Mouse (Mus musculus): ENCODE measurements around the gene Cep131. TPM values are rescaled to one million over a fixed set of nuclear protein-coding genes. Genes with fewer than 3 reads are reported as not detected.

The Cep131 gene
- total RNA-seq (2021), result 100 to 1,000 TPM in 1 of 2 experiments, 10 to 100 TPM in 1; 74.3 to 121 TPM
- 33.6 and 50.6 TPM in 2 replicates for polyA plus RNA-seq (2012; rRNA removed)
- long read RNA-seq, transcript Cep131-201 (26 exons, 3,578 nt), result major isoform, 17 of 59 reads
- long read RNA-seq, partial matches to known transcripts, result 33 of 59 reads
- long read RNA-seq, other reads (novel, unspliced or antisense), result 9 of 59 reads

DNA sequence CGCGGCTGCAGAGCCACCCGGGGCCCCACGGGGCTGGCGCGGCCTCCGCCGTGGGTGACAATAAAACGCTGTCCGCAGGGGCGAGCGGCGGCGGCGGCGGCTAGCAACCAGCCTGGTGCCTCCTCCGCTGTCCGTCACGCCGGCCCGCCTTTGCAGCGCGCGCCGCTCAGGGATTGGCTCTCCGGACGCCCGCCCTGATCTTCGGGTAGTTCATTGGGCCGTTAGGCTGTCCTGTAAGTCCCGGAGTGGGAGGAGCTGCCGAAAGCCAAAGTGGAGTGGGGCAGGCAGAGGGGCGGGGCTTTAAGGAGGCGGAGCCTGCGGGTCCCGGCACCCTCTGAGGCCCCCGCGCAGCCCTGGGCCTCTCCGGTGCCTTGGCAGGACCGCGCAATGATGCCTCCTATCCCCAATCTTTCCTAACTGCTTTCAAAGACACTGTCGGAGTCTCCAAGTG lies at the start of gene Cep131:
TSS of gene Cep131 (minus strand) at position 126 of the 451 bp plus-strand sequence.
- DNase-seq, result peak; percentile 99

DNA sequence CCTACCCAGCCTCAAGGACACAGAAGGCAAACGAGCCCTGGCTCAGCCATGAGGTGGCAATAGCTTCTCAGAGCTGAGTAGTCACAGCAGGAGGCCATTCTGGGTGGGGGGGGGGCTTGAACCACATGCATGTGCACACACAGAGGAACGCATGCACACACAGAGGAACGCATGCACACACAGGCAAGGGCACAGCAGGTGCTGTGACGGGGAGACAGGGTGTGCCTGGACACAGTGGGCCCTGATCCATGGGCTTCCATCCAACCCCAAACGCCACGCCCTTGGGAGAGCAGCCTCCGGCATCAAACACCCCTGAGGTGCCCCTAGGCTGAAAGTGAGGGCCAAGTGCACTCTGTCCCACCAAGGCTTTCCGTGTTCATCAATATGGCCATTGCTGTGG lies 49.6 kb upstream of the Cep131 start:
- no peak for DNase-seq

DNA sequence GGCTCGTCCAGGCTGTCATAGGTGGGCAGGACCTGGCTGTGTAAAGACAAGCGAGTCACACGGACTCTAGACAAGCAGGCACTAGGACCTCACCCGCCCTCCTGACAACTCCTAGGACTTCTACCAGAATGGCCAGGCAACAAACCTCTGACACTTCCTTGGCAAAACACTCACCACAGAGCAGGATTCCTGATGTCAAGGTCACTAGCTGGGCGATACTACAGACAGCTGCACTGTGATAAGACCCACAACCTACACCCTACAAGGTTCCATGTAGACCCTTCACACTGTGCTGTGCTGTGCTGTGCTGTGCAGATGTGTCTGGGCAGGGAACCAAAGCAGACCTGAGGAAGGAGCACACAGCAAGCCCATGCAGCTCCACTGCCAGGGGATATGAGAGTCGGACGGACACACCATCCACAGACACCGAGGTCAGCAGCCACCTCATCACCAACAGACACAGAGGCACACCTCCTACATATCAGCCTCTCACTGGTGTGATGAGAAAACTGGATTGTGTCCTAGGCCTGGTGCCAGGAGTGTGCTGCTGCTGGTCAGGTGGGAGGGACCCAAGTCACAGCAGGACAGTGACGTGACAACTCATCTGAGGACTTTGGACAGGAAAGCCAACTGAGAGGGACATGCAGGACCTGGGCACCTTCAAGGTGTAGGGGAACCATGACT lies 48.4 kb upstream of the Cep131 start:
- peak; percentile 52 for DNase-seq

DNA sequence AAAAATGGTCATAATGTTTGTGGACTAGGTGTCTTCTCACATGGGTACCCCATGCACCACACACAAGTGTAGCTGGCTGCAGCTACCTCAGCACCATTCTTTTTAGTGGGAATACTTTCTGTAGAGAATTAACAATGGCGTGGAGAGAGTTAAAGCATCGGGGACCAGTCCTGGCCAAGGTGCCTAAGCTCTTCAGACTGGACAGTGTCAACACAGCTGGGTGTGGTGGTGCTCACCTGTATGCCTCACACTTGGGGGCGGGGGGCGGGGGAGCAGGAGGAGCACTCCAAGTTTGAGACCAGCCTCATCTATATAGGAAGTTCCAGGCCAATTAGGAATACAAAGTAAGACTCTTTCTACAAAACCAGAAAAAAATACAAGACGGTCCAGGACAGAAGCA lies 47.5 kb upstream of the Cep131 start:
- DNase-seq, result no peak

DNA sequence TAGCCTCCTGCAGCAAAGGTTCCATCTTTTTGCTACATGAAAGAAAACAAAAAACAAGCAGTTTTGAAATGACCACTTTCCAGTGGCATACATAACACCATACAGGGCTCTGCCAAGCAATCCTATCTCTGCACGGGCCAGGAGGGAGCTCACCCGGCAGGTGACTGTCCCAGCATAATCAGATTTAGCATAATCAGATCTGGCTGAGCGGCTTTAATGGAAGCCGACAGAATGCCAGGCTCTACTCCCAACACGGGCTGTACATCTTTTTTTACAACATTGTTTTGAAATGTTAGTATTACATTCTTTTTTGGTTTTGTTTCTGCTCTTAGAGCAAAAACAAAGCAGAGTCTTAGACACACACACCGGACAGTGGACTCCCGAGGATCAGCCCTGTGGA lies 42.7 kb upstream of the Cep131 start:
- no peak for DNase-seq

DNA sequence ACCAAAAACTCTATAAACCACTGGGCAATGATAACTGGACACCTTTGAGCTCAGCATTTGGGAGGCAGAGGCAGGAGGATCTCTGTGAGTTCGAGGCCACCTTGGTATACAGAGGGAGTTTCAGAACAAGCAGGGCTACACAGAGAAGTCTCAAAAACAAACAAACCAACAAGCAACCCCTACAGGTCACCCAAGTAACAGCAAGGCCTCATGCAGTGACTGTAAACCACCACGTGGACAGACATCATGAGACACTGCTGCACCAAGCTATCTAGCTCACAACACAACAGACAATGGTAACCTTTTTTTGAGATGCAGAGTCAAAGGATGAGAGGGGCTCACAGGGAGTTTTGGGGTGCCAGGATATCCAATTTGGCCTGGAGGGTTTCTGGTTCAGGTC lies 40.2 kb upstream of the Cep131 start:
- DNase-seq, result no peak

DNA sequence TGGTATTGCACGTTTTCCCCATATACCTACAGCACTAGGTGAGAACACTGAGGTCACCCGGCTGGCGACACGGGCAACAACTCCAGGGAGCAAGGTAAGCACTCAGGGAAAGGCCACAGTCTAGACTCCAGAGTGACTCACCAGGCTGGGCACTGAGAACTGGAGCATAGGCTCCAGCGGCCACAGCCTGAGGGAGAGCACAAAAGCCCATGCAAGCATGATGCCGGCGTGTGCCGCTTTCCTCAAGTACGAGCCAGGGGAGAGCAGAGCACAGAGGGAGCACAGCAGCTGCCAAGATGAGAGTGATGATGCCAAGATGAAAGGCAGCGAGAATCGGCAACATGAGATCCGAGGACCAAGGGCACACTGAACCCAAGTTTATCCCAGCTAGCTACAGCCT lies 35.5 kb upstream of the Cep131 start:
- DNase-seq, result peak; percentile 75

DNA sequence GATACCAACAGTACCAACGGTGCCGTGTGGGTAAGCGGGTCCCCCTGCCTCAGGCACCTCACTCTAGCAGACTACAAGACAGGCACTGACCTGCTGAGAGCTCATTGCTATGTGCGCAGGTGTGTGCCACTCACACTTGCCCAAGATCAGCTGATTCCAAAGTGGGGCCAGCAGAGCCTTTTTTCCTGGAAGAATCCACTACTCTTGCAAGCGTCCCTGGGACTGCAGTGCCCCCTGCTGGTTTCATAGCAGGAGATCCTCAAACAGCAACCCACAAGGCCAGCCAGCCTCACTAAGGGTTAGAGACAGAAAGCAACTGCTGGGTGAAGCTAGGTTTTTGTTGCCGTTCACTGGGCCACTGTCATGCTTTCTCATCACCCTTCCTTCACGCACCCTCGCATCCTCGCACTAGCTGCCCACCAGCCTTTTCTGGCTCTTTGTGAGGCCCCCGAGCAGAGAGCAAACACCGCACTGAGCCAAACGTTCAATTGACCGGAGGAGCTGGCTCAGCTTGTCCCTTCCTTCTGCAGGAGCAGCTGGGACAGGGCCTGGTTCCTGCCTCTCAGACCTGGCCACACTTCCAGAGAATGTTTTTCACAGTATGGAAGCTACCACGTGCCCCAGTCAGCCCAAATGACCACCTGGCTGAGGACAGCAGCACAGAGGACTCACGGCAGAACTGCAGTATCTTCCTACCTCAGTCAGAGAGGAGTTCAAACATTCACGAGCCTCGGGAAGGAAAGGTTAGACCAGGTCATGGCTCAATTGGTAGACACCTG lies 34.2 kb upstream of the Cep131 start:
- peak; percentile 78 for DNase-seq

DNA sequence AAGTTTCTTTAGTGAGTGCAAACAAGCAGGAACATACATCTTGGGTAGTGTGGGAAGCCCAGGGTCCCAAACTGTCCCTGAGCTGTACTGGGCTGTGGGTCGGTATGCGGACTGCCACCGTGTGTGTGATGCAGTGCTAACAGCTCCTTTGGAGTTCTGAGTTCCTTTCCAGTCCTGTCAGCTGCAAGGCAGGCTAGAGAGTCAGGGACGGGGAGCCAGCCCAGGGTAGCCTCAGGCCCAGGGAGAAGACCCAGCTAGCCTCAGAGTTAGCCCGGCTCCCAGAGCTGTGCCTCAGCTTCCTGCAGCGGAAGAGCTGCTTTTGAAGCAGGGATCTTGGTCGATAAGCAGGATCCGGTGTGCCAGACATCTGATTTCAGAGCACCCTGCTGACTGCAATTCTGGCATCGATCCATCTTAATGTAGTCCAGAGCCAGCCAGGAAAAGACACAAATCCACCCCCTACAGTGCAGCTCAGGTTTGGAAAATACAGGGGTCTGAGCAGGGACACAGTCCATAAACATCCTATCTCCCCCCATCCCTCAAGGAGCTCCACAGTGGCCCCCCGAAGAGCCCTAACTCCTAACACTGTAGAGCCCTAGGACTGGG lies 33.4 kb upstream of the Cep131 start:
- DNase-seq, result no peak

DNA sequence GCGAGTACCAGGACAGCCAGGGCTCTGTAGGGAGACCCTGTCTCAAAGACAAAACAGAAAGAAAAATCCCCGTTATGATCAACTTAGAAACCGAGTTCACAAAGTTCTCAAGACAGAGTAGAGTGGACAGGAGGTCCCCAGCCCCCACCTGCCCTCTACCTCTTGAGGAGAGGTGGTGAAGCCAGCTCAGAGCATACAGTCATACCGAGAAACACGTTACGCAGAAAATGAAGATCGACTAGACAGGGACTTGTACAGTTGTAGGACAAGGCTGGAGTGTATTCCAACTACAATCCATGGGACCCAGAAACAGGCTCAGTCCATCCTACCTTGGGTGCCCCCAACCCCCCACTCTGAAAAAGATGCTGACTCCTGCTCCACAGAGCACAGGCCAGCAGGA lies 32.5 kb upstream of the Cep131 start:
- DNase-seq, result no peak

DNA sequence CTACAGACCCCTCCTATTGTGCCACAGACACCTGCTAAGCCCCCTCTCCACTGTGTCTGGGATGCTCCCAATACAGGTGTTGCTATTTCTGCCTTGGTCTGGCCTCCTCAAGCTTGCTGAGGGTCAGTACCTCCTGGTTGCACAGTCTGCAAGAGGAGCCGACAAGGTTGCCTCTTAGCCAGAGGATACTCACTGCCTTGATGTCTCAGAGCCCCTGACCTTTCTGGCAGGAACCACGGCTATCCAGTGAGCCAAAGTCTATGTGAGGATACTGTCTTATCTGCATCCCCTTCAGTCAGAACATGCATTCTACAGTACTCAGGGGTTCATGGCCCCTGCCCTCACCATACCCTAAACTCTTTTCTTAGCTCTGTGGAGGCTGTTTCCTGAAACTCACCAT lies 31.0 kb upstream of the Cep131 start:
- DNase-seq, result peak; percentile 66

DNA sequence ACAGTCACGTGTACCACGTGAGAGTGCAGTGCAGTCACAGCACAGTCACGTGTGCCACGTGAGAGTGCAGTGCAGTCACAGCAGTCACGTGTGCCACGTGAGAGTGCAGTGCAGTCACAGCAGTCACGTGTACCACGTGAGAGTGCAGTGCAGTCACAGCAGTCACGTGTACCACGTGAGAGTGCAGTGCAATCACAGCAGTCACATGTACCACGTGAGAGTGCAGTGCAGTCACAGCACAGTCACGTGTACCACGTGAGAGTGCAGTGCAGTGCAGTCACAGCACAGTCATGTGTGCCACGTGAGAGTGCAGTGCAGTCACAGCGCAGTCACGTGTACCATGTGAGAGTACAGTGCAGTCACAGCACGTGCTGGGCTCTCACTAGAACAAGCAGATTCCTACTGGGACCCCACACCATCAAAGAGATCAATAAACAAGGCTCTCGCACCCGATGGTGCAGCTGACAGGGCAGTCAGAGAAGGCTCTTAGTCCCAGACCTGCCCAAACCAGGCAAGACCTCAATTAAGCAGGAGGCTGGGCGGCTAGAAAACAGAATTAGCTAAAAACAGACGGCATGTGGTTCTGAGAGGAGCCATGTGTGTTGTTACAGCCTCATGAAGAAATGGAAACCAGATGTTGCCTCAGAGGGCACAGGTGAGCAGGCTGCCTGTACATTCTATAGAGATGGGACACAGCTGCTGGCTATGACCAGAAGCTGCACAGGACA lies 28.0 kb upstream of the Cep131 start:
- DNase-seq, result no peak

DNA sequence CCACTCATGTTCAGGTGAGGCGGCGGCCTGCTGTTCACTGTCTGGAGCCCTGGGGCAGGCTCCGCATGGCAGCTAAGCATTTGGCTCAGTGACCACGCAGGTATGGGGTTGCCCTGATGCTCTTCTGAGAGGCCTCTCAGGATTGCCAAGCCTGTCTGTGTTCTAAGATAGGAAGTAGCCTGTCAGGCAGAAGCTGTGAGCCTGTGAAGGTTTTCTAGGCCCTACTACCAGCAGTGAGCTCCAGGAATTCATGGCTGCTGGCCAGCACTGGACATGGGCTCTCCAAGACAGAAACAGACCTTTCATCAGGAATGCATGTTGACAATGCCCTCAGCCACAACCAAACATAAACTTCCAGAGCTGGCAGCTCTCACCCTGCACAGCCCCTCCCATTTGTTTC lies 25.5 kb upstream of the Cep131 start:
- DNase-seq, result no peak

DNA sequence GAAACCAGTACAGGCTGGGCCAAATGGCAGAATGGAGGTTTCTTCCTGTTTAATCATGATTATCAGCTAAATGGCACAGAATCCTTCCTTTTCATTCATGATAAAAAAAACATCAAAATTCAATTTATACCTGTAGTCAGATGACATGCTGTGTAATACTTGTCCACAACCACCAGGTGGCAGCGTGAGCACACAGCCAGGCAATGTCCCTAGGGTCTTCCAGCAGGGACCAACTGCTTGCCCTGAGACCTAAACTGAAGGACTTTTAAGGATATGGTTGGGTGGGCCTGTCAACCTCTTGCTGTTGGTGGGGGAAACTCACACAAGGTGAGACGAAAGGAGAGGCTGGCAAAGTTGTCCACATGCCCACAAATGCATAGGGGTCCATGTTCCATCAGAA lies 24.4 kb upstream of the Cep131 start:
- DNase-seq, result no peak

DNA sequence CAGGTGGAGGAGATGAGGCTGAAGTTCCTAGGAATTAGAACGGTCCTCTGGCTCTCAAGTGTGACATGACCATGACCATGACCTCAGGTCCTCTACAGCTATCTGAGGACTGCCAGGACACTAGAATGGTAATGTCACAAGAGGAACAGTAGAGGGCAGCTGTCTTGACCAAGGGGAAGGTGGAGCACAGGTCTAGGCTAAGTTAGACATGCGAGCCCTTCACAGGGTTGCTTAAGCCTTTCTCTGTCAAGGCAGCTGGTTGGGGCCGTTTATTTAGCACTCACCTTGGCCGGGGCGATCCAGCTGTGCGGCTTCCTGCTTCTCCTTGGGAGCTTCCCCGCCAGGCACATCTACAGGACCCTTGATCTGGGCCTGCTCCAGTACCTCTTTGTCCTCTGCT lies 23.9 kb upstream of the Cep131 start:
- no peak for DNase-seq

DNA sequence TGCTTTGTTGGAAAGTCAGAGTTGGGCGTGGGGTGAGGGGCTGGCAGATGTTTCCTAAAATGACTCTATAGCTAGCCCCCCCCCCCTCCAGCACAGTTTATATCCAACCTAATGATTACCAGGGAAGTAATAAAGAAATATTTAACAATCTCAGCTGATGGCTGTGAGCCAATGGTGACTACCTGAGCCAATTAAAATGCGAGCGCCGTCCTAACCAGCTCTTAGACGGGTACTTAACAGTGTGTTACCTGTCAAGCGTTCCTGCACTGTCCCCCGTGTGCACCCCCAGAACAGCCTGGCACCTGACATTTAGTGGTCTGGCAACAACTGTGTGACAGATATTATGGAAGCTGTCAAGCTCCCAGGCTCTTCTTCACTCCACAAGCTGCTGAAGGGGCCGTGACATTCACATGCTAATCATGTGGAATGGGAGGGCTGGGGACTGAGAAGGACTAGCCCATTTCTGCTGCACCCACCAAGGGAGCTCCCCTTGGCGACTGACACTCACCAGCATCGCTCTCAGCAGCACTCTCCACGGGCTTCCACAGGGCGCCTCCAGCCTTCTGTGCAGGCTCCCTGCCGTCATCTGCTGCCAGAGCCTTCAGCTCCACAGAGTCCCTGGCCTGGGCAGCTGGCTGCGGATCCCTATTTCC lies 23.1 kb upstream of the Cep131 start:
- no peak for DNase-seq

DNA sequence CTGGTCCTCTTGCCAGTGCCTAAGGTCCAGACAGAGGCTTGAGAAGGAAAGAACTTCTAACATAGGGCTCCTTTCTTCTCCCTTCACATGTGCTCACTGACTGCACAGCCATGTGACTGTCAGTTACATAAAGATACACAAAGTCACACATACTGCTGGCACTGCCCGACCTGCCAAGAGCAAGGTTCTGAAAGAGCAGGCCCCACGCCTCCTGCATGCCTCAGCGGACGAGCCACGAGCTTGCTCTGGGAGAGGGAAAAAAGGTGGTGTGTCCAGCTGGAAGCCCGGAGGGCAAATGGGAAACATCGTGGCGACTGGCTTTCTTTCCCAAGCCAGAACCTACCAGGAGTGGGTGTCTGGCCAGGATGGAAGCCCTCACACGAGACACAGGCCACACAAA lies 21.2 kb upstream of the Cep131 start:
- no peak for DNase-seq

DNA sequence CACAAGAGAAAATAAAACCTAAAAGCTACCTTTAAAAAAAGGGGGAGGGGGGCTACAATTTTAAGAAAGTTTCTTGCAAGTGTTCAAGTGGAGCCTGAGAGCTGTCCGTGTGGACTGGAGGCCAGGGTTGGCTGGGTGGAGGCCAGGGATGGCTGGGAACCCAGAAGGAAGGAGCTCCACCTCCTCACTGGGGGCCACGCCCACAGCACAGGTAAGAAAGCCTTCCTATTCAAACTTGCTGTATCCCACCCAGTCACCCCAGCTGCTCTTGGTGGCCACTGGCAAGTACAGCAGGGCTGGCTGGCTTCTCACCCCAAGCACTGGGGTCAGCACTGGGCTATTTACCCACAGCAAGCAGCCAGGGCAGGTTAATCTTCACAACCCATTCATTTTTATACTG lies 20.4 kb upstream of the Cep131 start:
- no peak for DNase-seq

DNA sequence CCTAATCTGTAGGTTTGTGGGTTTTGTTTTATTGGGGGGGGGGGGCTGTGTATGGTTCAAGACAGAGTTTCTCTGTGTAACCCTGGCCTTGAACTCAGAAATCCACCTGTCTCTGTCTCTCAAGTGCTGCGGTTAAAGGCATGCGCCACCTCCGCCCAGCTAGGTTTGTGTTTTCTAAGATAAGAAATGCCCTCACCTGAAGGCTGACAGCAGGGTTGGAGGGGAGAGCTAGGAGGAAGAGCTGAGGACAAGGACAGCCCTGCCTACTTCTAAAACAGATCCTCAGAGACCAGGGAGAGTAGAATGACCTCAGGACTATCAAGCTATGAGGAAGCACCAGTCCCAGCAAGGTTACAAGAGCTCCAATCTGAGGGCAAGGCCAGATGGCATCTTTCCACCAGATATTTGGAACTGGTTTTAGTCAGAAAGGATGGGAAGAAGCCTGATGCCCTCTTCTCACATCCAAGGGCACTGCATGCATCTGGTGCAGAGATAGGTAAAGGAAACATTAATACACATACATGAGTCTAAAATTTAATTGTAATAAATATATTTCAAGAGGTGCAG lies 16.9 kb upstream of the Cep131 start:
- DNase-seq, result peak; percentile 71

DNA sequence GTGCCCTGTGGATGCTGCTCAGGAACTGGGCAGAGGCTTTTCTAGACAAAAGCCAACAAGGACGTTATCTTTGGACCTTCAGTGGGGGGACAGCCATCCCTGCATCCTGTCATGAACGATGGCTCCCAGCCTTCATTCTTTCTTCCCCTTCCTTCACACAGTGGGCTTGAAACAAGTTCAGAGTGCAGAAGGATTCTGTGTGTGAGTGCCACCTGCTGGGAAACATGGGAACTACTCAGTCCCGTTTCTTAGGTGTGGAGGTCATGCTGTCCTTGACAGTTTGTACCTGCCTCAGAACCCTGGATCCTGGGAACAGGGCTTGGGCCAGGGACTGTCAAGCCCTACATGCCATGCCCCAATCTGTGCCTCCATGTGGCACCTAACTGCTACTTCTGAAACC lies 14.4 kb upstream of the Cep131 start:
- peak; percentile 60 for DNase-seq

Measured in adrenal gland, adult 2 months (tissue).